Mouse (Mus musculus) skeletal muscle tissue, adult 2 months (tissue): ENCODE measurements around the gene Tspan3.
A peak's percentile ranks its signal among the peaks of the same experiment; 100 is the strongest.

Experiments used
- DNase-seq: peaks from one replicate; pipeline ENCODE4 v3.0.0-alpha.2; 2012; ENCODE audit warnings: low read depth, low spot score

Tspan3 gene

GRCm38 (mm10) chr9:56158077-56158476 is 7.2 kb downstream of the Tspan3 start:
- no peak for DNase-seq

GRCm38 (mm10) chr9:56154572-56154971 is 10.7 kb downstream of the Tspan3 start:
- no peak for DNase-seq

GRCm38 (mm10) chr9:56152482-56153007 is 12.7 kb downstream of the Tspan3 start:
- DNase-seq, result no peak

GRCm38 (mm10) chr9:56151745-56152481 is 13.4 kb downstream of the Tspan3 start:
- DNase-seq, result peak; percentile 75

GRCm38 (mm10) chr9:56146326-56146923 is 18.9 kb downstream of the Tspan3 start:
- no peak for DNase-seq

- no peak for DNase-seq
Measured at GRCm38 (mm10) chr9:56144366-56145003, 20.8 kb downstream of the Tspan3 start.

GRCm38 (mm10) chr9:56141776-56142175 is 23.5 kb downstream of the Tspan3 start:
- DNase-seq, result no peak

GRCm38 (mm10) chr9:56135590-56136197 is 29.6 kb downstream of the Tspan3 start:
- no peak for DNase-seq

GRCm38 (mm10) chr9:56134614-56135013 is 30.7 kb downstream of the Tspan3 start:
- no peak for DNase-seq

GRCm38 (mm10) chr9:56133970-56134369 is 31.3 kb downstream of the Tspan3 start:
- DNase-seq, result no peak

GRCm38 (mm10) chr9:56131813-56132525 is 33.3 kb downstream of the Tspan3 start:
- no peak for DNase-seq

GRCm38 (mm10) chr9:56130536-56130935 is 34.7 kb downstream of the Tspan3 start:
- no peak for DNase-seq

- DNase-seq, result no peak
Measured at GRCm38 (mm10) chr9:56129951-56130350, 35.3 kb downstream of the Tspan3 start.

GRCm38 (mm10) chr9:56128331-56128730 is 36.9 kb downstream of the Tspan3 start:
- peak; percentile 63 for DNase-seq

GRCm38 (mm10) chr9:56126453-56127173 is 38.7 kb downstream of the Tspan3 start:
- no peak for DNase-seq

- DNase-seq, result no peak
Measured at GRCm38 (mm10) chr9:56124561-56124960, 40.7 kb downstream of the Tspan3 start.

- no peak for DNase-seq
Measured at GRCm38 (mm10) chr9:56123613-56124012, 41.7 kb downstream of the Tspan3 start.

GRCm38 (mm10) chr9:56122973-56123372 is 42.3 kb downstream of the Tspan3 start:
- no peak for DNase-seq

- DNase-seq, result no peak
Measured at GRCm38 (mm10) chr9:56121097-56121496, 44.2 kb downstream of the Tspan3 start.

- no peak for DNase-seq
Measured at GRCm38 (mm10) chr9:56119651-56120050, 45.6 kb downstream of the Tspan3 start.

- DNase-seq, result peak; percentile 75
Measured at GRCm38 (mm10) chr9:56118582-56118981, 46.7 kb downstream of the Tspan3 start.
